Mouse (Mus musculus) ES-Bruce4 (cell line): ENCODE results near the gene Rab5a.

Source experiments
- CTCF ChIP-seq: IDR thresholded peaks from one replicate; pipeline ENCODE4 v1.8.1; 2011; ENCODE audit warnings: low read depth, low read length
- POLR2A ChIP-seq: IDR thresholded peaks from one replicate; pipeline ENCODE4 v1.8.1; 2011; ENCODE audit warnings: low read length; ENCODE audit not compliant: insufficient read depth

- TF ChIP-seq CTCF (peak; percentile 0), POLR2A (no peak)
Observed at GRCm38 (mm10) chr17:53478066-53478857, 772 bp upstream of the Rab5a start.
